In the genomic region with DNA sequence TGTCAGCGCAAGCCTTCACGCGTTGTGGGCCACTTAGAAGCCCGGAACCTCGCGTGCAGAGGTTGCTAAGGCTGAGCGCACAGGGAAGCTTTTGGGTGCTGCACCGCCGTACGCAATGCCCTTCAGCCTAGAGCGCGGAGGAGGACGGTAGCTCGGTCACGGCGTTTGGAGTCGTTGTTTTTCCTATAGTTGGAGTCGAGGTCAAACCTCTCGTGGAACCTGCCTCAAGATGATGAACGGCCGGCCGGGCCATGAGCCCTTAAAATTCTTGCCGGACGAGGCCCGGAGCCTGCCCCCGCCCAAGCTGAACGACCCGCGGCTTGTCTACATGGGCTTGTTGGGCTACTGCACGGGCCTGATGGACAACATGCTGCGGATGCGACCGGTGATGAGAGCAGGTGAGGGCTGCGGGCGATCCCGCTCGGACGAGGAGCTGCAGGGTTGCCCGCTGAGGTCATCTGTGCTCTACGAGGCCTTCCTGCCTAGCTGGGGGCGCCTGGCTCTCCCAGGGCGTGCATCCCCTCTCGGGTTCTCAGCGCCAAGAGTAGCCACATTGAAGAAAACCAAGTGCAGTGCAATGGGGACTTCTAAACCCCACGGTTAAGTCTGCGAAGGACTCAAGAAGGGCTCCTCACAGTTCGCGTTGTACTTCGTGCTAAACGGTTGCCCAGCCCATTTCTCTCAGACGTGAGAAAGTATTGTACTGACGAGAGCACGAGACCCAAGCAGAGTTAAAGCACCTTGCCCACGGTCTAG, we compare ENCODE assay signal across 8 mouse cellular contexts. TPM values are rescaled to one million over a fixed set of nuclear protein-coding genes. Genes with fewer than 3 reads are reported as not detected.
DNase-seq lines count a peak whose midpoint lies in the region; ATAC-seq lines count a peak whose summit lies in the region.

A gene (plus strand): TSS at position 44 of the 756 bp plus-strand sequence.

- peak; percentile 94 for ATAC-seq in hindbrain, embryonic 12.5 days (ENCODE audit: low FRiP score)
- ATAC-seq in megakaryocyte, adult 5-6 weeks (ENCODE audit: poor library complexity, severe bottlenecking) = peak; percentile 97

- peak; percentile 89 for DNase-seq in R1 (ENCODE audit: low read depth, low spot score)
- DNase-seq in cerebellum, adult 9-11 months = peak; percentile 78
- DNase-seq in frontal cortex, postnatal 10 days (ENCODE audit: low spot score in 2 of 2) = peak; percentile 57 to 65
- peak; percentile 62 to 63 for DNase-seq in layer of hippocampus, postnatal 36 days
- DNase-seq in right cerebral cortex, adult 2 months (ENCODE audit: low spot score in 2 of 2) = peak; percentile 72 to 79
- DNase-seq in urinary bladder, postnatal 36 days (ENCODE audit: low spot score in 2 of 2) = peak; percentile 51 to 78

- H3K4me2 ChIP-seq in hindbrain, embryonic 12.5 days (replicated peaks) = peak within 1 kb of the TSS; percentile 75

- H3K36me3 ChIP-seq in hindbrain, embryonic 12.5 days = 0 out of 2 replicates have a peak, but pooled peaks cover 11% of the 10 kb centered on the region

- peak within 1 kb of the TSS; percentile 84 for H3K27ac ChIP-seq in hindbrain, embryonic 12.5 days

- H3K27me3 ChIP-seq in hindbrain, embryonic 12.5 days = no peaks in the 10 kb centered on the region

- peak within 1 kb of the TSS; percentile 95 for H3K9ac ChIP-seq in hindbrain, embryonic 12.5 days

- no peaks in the 10 kb centered on the region for H3K9me3 ChIP-seq in hindbrain, embryonic 12.5 days (replicated peaks)

- WGBS in hindbrain, embryonic 12.5 days = under 1% methylated on average over 54 of the region's 54 CpGs

- H3K4me1 ChIP-seq in hindbrain, embryonic 12.5 days = peaks cover 16% of the 10 kb centered on the region

- H3K4me3 ChIP-seq in hindbrain, embryonic 12.5 days = peak within 1 kb of the TSS; percentile 88

RNA-seq across cellular contexts. Expression of the gene that starts here (rescaled TPM):
- polyA plus RNA-seq in hindbrain, embryonic 12.5 days (2016; fragmentation: Nextera tagmentation; extraction: Ambion mirVana) = 350 and 364 TPM in 2 replicates
- total RNA-seq in layer of hippocampus, postnatal 36 days (2021) = 100 to 1,000 TPM; 221 to 238 TPM
- total RNA-seq in megakaryocyte, adult 5-6 weeks (2015) = 128 and 155 TPM in 2 replicates
- total RNA-seq in megakaryocyte, adult 5-6 weeks (2017) = 225 and 237 TPM in 2 replicates

Comparison
In these comparisons a context has a peak if more than half of its experiments do, and no peak if none do; other contexts are left out.
1. Peak in every context shown above with its lines: DNase-seq, ATAC-seq, H3K4me3 ChIP-seq and H3K27ac ChIP-seq.